Mouse (Mus musculus) hindbrain, embryonic 13.5 days (tissue): ENCODE measurements around the gene Mitf. TPM values are rescaled to one million over a fixed set of nuclear protein-coding genes. Genes with fewer than 3 reads are reported as not detected.

Source experiments
- ATAC-seq: fragments of 200-750 bp; cut with Nextera tagmentation; 2 replicates; pipeline ENCODE4 v1.8.0; 2017; ENCODE audit warnings: moderate TSS enrichment; ENCODE audit not compliant: low FRiP score
- H3K27ac ChIP-seq: fragments of 300-500 bp; sonication (generic); 2 replicates; pipeline ENCODE4 v1.5.1; 2015; ENCODE audit warnings: inconsistent platforms, mild to moderate bottlenecking, moderate library complexity
- H3K27me3 ChIP-seq: fragments of 300-500 bp; sonication (generic); 2 replicates; pipeline ENCODE4 v1.6.1; 2015; ENCODE audit warnings: mild to moderate bottlenecking, inconsistent platforms
- H3K36me3 ChIP-seq: fragments of 300-500 bp; sonication (generic); 2 replicates; pipeline ENCODE4 v1.6.1; 2015; ENCODE audit warnings: mild to moderate bottlenecking, inconsistent platforms
- H3K4me1 ChIP-seq: fragments of 300-500 bp; sonication (generic); replicated peaks from 2 replicates; pipeline ENCODE4 v1.6.1; 2015; ENCODE audit warnings: inconsistent platforms
- H3K4me2 ChIP-seq: fragments of 300-500 bp; sonication (generic); 2 replicates; pipeline ENCODE4 v1.6.1; 2015; ENCODE audit warnings: inconsistent platforms, mild to moderate bottlenecking, moderate library complexity
- H3K4me3 ChIP-seq: fragments of 300-500 bp; sonication (generic); 2 replicates; pipeline ENCODE4 v1.5.1; 2015; ENCODE audit warnings: mild to moderate bottlenecking, inconsistent platforms
- H3K9ac ChIP-seq: fragments of 300-500 bp; sonication (generic); 2 replicates; pipeline ENCODE4 v1.6.1; 2015; ENCODE audit warnings: mild to moderate bottlenecking, inconsistent platforms
- H3K9me3 ChIP-seq: fragments of 300-500 bp; sonication (generic); 2 replicates; pipeline ENCODE4 v1.6.1; 2016; ENCODE audit warnings: inconsistent platforms
- WGBS: fragments of 180-500 bp; shearing (Covaris S2); methylation state at CpG from one replicate; pipeline ENCODE4 v1.1.7; 2015; 5-methylcytosine and 5-hydroxymethylcytosine counted together
- polyA plus RNA-seq: library from polyadenylated mRNA; unstranded; fragments of >200 nt; fragmentation: Nextera tagmentation; extraction: Ambion mirVana; gene quantifications from 2 replicates; pipeline ENCODE4 v1.2.1, GENCODE M21; 2015

Mitf gene
- polyA plus RNA-seq, 1 experiment from 2014 or later: 2.1 TPM

GRCm38 (mm10) chr6:97924221-97924620, 117.4 kb downstream of the Mitf start:
- Histone ChIP-seq H3K9ac (no peak overlapping the region), H3K27me3 (no peaks in the 10 kb centered on the region), H3K36me3 (no peaks in the 10 kb centered on the region), H3K4me3 (no peak overlapping the region), H3K9me3 (no peaks in the 10 kb centered on the region), H3K4me2 (no peak overlapping the region), H3K4me1 (peaks cover 4% of the 10 kb centered on the region), H3K27ac (no peak overlapping the region)
- ATAC-seq: no peak
- WGBS: 89% methylated on average over 3 of the region's 3 CpGs

GRCm38 (mm10) chr6:97929051-97929450, 122.2 kb downstream of the Mitf start:
- WGBS: 85% methylated on average over 3 of the region's 3 CpGs
- no peak for ATAC-seq
- Histone ChIP-seq H3K9ac (no peak overlapping the region), H3K4me1 (no peaks in the 10 kb centered on the region), H3K4me2 (no peak overlapping the region), H3K36me3 (no peaks in the 10 kb centered on the region), H3K9me3 (no peaks in the 10 kb centered on the region), H3K4me3 (no peak overlapping the region), H3K27me3 (no peaks in the 10 kb centered on the region), H3K27ac (no peak overlapping the region)

- Histone ChIP-seq H3K27ac (no peak overlapping the region), H3K4me2 (no peak overlapping the region), H3K9ac (no peak overlapping the region), H3K4me3 (no peak overlapping the region), H3K36me3 (no peaks in the 10 kb centered on the region), H3K4me1 (no peaks in the 10 kb centered on the region), H3K27me3 (no peaks in the 10 kb centered on the region), H3K9me3 (no peaks in the 10 kb centered on the region)
- ATAC-seq: no peak
- 80% methylated on average over 7 of the region's 7 CpGs for WGBS
These were observed 122.6 kb downstream of the Mitf start for GRCm38 (mm10) chr6:97929466-97929865.

- Histone ChIP-seq H3K4me1 (peaks cover 12% of the 10 kb centered on the region; the same call in 1 of the 2 replicates), H3K4me3 (no peak overlapping the region), H3K36me3 (no peaks in the 10 kb centered on the region), H3K27me3 (no peaks in the 10 kb centered on the region), H3K27ac (no peak overlapping the region), H3K9me3 (no peaks in the 10 kb centered on the region), H3K9ac (no peak overlapping the region), H3K4me2 (no peak overlapping the region)
- no peak for ATAC-seq
- WGBS: 77% methylated on average over 5 of the region's 5 CpGs
These were observed 130.3 kb downstream of the Mitf start for GRCm38 (mm10) chr6:97937139-97937538.

- Histone ChIP-seq H3K27me3 (no peaks in the 10 kb centered on the region), H3K9me3 (no peaks in the 10 kb centered on the region), H3K4me3 (no peak overlapping the region), H3K4me2 (peak overlapping the region; percentile 27), H3K9ac (no peak overlapping the region), H3K27ac (peak overlapping the region; percentile 19), H3K36me3 (no peaks in the 10 kb centered on the region), H3K4me1 (peaks cover 12% of the 10 kb centered on the region; the same call in 1 of the 2 replicates)
- ATAC-seq: no peak
- 33% methylated on average over 11 of the region's 11 CpGs for WGBS
These were observed 131.2 kb downstream of the Mitf start for GRCm38 (mm10) chr6:97937897-97938614.

- Histone ChIP-seq H3K4me1 (peaks cover 12% of the 10 kb centered on the region; the same call in 1 of the 2 replicates), H3K4me3 (no peak overlapping the region), H3K36me3 (no peaks in the 10 kb centered on the region), H3K27ac (0 out of 2 replicates have a peak overlapping the region, but pooled peaks have one; percentile 44), H3K4me2 (no peak overlapping the region), H3K9ac (no peak overlapping the region), H3K9me3 (no peaks in the 10 kb centered on the region), H3K27me3 (no peaks in the 10 kb centered on the region)
- no peak for ATAC-seq
- WGBS: 85% methylated on average over 12 of the region's 12 CpGs
These were observed 134.1 kb downstream of the Mitf start for GRCm38 (mm10) chr6:97940916-97941315.

- ATAC-seq: no peak
- H3K4me2 ChIP-seq: no peak overlapping the region
- no peak overlapping the region for H3K27ac ChIP-seq
These were observed 143.4 kb downstream of the Mitf start for GRCm38 (mm10) chr6:97950033-97950881.

GRCm38 (mm10) chr6:97950882-97951245, 144.0 kb downstream of the Mitf start:
- Histone ChIP-seq H3K4me1 (peaks cover 11% of the 10 kb centered on the region), H3K4me2 (no peak overlapping the region), H3K9me3 (no peaks in the 10 kb centered on the region), H3K36me3 (no peaks in the 10 kb centered on the region), H3K9ac (no peak overlapping the region), H3K27me3 (no peaks in the 10 kb centered on the region), H3K27ac (no peak overlapping the region), H3K4me3 (no peak overlapping the region)
- 59% methylated on average over 2 of the region's 2 CpGs for WGBS
- ATAC-seq: no peak

More at GRCm38 (mm10) chr6:97950033-97950881, 143.4 kb downstream of the Mitf start:
- no peaks in the 10 kb centered on the region for H3K9me3 ChIP-seq
- WGBS: 55% methylated on average over 13 of the region's 13 CpGs
- H3K36me3 ChIP-seq: no peaks in the 10 kb centered on the region
- no peak overlapping the region for H3K4me3 ChIP-seq
- H3K27me3 ChIP-seq: no peaks in the 10 kb centered on the region
- H3K9ac ChIP-seq: no peak overlapping the region
- H3K4me1 ChIP-seq: peaks cover 11% of the 10 kb centered on the region

- H3K9me3 ChIP-seq: no peaks in the 10 kb centered on the region
- ATAC-seq: no peak
- WGBS: 76% methylated on average over 1 of the region's 1 CpGs
These were observed 144.9 kb downstream of the Mitf start for GRCm38 (mm10) chr6:97951711-97952110.

GRCm38 (mm10) chr6:97952845-97953244, 146.0 kb downstream of the Mitf start:
- 78% methylated on average over 8 of the region's 8 CpGs for WGBS
- peaks cover 11% of the 10 kb centered on the region for H3K4me1 ChIP-seq
- H3K9ac ChIP-seq: no peak overlapping the region
- no peak overlapping the region for H3K4me3 ChIP-seq
- H3K27me3 ChIP-seq: no peaks in the 10 kb centered on the region
- no peaks in the 10 kb centered on the region for H3K36me3 ChIP-seq
- H3K4me2 ChIP-seq: no peak overlapping the region
- H3K9me3 ChIP-seq: no peaks in the 10 kb centered on the region
- no peak overlapping the region for H3K27ac ChIP-seq
- no peak for ATAC-seq

More at GRCm38 (mm10) chr6:97951711-97952110, 144.9 kb downstream of the Mitf start:
- H3K9ac ChIP-seq: no peak overlapping the region
- H3K4me2 ChIP-seq: no peak overlapping the region
- H3K4me1 ChIP-seq: peaks cover 11% of the 10 kb centered on the region
- H3K27ac ChIP-seq: no peak overlapping the region
- H3K27me3 ChIP-seq: no peaks in the 10 kb centered on the region
- no peak overlapping the region for H3K4me3 ChIP-seq
- no peaks in the 10 kb centered on the region for H3K36me3 ChIP-seq

GRCm38 (mm10) chr6:97956121-97956520, 149.3 kb downstream of the Mitf start:
- 87% methylated on average over 6 of the region's 6 CpGs for WGBS
- Histone ChIP-seq H3K36me3 (no peaks in the 10 kb centered on the region), H3K27me3 (no peaks in the 10 kb centered on the region), H3K4me2 (no peak overlapping the region), H3K9ac (no peak overlapping the region), H3K9me3 (no peaks in the 10 kb centered on the region), H3K4me1 (0 out of 2 replicates have a peak, but pooled peaks cover 2% of the 10 kb centered on the region), H3K4me3 (no peak overlapping the region), H3K27ac (no peak overlapping the region)
- no peak for ATAC-seq

GRCm38 (mm10) chr6:97956636-97957035, 149.8 kb downstream of the Mitf start:
- H3K9ac ChIP-seq: no peak overlapping the region
- H3K4me1 ChIP-seq: no peaks in the 10 kb centered on the region
- no peak for ATAC-seq
- H3K4me3 ChIP-seq: no peak overlapping the region
- no peak overlapping the region for H3K27ac ChIP-seq
- 90% methylated on average over 10 of the region's 10 CpGs for WGBS
- H3K9me3 ChIP-seq: no peaks in the 10 kb centered on the region
- H3K36me3 ChIP-seq: no peaks in the 10 kb centered on the region
- H3K27me3 ChIP-seq: no peaks in the 10 kb centered on the region
- H3K4me2 ChIP-seq: no peak overlapping the region
